Mouse (Mus musculus) liver, adult 2 months (tissue): ENCODE results near the gene Limd2.

Experiments used
- CTCF ChIP-seq: fragments of 200-500 bp; IDR thresholded peaks from 2 replicates; pipeline ENCODE4 v1.5.1; 2011; ENCODE audit warnings: low read depth, low read length, control low read depth
- POLR2A ChIP-seq: fragments of 200-500 bp; IDR thresholded peaks from 2 replicates; pipeline ENCODE4 v1.6.1; 2011; ENCODE audit warnings: low read length, control low read depth; ENCODE audit not compliant: insufficient read depth; ENCODE audit errors: extremely low read depth

DNA sequence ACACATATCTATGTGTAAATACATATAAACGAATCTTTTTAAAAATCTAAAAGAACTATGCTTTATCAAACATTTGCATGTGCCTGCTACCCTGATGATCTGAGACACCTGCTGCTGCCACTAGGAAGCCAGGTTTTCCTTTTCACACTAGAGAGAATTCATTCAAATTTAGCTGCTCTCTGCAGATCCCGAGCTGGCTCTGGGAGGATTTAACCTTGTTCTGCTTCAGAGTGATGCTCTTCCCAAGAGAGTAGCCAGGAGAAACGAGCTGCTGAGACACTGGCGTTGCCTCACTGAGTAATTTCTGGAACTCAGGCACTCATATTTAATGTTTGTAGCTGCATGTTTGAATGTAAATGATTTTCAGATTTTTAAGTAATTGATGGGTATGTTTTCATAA lies 35.9 kb downstream of the Limd2 start:
- TF ChIP-seq CTCF (no peak), POLR2A (no peak)
